Mouse (Mus musculus): Measurements from ENCODE around the gene Gm42957. TPM values are rescaled to one million over a fixed set of nuclear protein-coding genes. Genes with fewer than 3 reads are reported as not detected.

Gm42957 gene
- polyA plus RNA-seq, 1 experiment from 2014 or later = not detected

Other genes starting within 250 kb of the Gm42957 start
- not detected in 2 replicates for gene BC107364, start 183.2 kb upstream of the Gm42957 start, polyA plus RNA-seq (2014; fragmentation: Nextera tagmentation; extraction: Ambion mirVana)
- gene Hfe2, start 110.3 kb upstream of the Gm42957 start, polyA plus RNA-seq (2014; fragmentation: Nextera tagmentation; extraction: Ambion mirVana) = 1.3 and 2.0 TPM in 2 replicates
- 48.9 and 75.6 TPM in 2 replicates for gene Txnip, start 77.5 kb upstream of the Gm42957 start, polyA plus RNA-seq (2014; fragmentation: Nextera tagmentation; extraction: Ambion mirVana)
- gene Gm16253, start 58.5 kb upstream of the Gm42957 start, polyA plus RNA-seq (2014; fragmentation: Nextera tagmentation; extraction: Ambion mirVana) = 0.90 and 1.2 TPM in 2 replicates
- 20.5 and 22.9 TPM in 2 replicates for gene Polr3gl, start 41.3 kb upstream of the Gm42957 start, polyA plus RNA-seq (2014; fragmentation: Nextera tagmentation; extraction: Ambion mirVana)
- 18.6 and 21.0 TPM in 2 replicates for gene Ankrd34a, start 38.8 kb upstream of the Gm42957 start, polyA plus RNA-seq (2014; fragmentation: Nextera tagmentation; extraction: Ambion mirVana)
- gene Lix1l, start 34.3 kb upstream of the Gm42957 start, polyA plus RNA-seq (2014; fragmentation: Nextera tagmentation; extraction: Ambion mirVana) = 7.4 and 7.6 TPM in 2 replicates
- 115 and 117 TPM in 2 replicates for gene Rbm8a, start 5.5 kb upstream of the Gm42957 start, polyA plus RNA-seq (2014; fragmentation: Nextera tagmentation; extraction: Ambion mirVana)
- 58.3 and 59.6 TPM in 2 replicates for gene Pex11b, start 98 bp upstream of the Gm42957 start, polyA plus RNA-seq (2014; fragmentation: Nextera tagmentation; extraction: Ambion mirVana)
- gene Itga10, start 10.1 kb downstream of the Gm42957 start, polyA plus RNA-seq (2014; fragmentation: Nextera tagmentation; extraction: Ambion mirVana) = 1.0 and 1.3 TPM in 2 replicates
- 0.83 and 1.0 TPM in 2 replicates for gene Ankrd35, start 34.7 kb downstream of the Gm42957 start, polyA plus RNA-seq (2014; fragmentation: Nextera tagmentation; extraction: Ambion mirVana)
- 20.9 and 24.7 TPM in 2 replicates for gene Pias3, start 60.9 kb downstream of the Gm42957 start, polyA plus RNA-seq (2014; fragmentation: Nextera tagmentation; extraction: Ambion mirVana)
- 19.1 and 21.7 TPM in 2 replicates for gene Nudt17, start 73.1 kb downstream of the Gm42957 start, polyA plus RNA-seq (2014; fragmentation: Nextera tagmentation; extraction: Ambion mirVana)
- 32.4 and 35.3 TPM in 2 replicates for gene Polr3c, start 92.2 kb downstream of the Gm42957 start, polyA plus RNA-seq (2014; fragmentation: Nextera tagmentation; extraction: Ambion mirVana)
- gene Rnf115, start 92.2 kb downstream of the Gm42957 start, polyA plus RNA-seq (2014; fragmentation: Nextera tagmentation; extraction: Ambion mirVana) = 81.9 and 86.5 TPM in 2 replicates
- gene Pdzk1, start 193.8 kb downstream of the Gm42957 start, polyA plus RNA-seq (2014; fragmentation: Nextera tagmentation; extraction: Ambion mirVana) = not detected in 2 replicates
- gene Cd160, start 193.9 kb downstream of the Gm42957 start, polyA plus RNA-seq (2014; fragmentation: Nextera tagmentation; extraction: Ambion mirVana) = 0.41 and 0.48 TPM in 2 replicates

Data from neural tube, embryonic 14.5 days (tissue).